Mouse (Mus musculus): ENCODE measurements around the gene Lrit3.

DNA sequence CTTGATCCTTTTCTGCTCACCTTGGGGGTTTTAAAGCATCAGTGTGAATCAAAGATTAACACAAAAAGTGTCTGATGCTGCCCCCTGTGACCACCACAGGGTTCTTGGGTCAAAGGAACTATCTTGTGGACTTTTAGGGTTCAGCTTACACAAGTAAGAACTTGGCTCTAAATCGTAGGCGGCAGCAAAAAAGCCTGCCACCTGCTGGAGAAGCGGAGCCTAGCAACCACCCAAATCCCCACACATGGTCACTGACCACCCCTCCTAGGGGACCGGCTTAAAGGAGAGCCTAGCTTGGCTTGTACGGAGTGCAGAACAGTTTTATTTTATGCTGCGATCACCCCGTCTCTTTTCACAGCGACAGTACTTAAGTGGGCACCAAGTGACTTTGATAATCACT, 59.0 kb downstream of the Lrit3 start:
- peak; percentile 40; the same call in 1 of the 2 replicates for TF ChIP-seq CTCF (IDR thresholded peaks at IDR 0.05; ENCODE audit: low read depth, low read length)
- no peak for TF ChIP-seq POLR2A (IDR thresholded peaks at IDR 0.05; ENCODE audit: borderline replicate concordance, low read depth, low read length)

Data from bone marrow macrophage, adult 2 months (primary cell).